Mouse (Mus musculus): ENCODE results near the gene Taf11.

Taf11 gene

DNA sequence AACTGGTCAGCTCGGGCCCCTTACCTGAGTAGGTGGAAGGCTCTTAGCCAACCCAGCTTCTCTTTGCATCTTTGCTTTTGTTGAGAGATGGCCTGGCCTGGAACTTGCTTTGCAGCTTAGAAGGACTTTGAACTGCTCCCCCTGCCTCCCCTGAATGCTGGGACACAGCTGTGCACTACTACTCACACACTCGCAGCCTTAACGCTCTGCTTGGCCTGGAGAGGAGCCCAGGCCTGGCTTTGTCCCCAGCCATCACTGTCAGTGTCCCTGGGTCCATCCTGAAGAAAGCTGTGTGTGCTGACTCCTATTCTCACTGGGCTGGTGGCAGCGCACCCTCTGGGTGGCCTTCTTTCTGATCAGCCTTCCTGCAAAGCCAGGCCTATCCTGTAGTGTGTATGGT lies 11.0 kb upstream of the Taf11 start:
- peak; percentile 59 for DNase-seq (ENCODE audit: low spot score)

DNA sequence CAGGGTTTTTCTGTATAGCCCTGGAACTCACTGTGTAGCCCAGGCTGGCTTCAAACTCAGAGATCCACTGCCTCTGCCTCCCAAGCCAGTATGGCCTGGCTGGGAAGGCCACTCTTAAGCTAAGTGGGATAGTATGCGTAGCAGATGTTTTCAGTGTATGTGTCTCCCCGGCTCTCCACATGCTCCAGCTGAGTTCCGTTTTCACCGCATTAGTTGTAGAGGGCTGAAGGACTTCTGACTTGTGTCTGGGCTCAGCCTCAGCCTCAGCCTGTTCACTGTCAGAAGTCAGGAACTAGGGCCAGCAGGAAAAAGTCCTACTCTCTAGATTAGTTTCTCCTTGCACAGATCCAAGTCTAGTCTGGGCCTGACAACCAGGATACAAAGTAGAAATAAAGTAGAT lies 6.7 kb upstream of the Taf11 start:
- no peak for DNase-seq (ENCODE audit: low spot score)

GRCm38 (mm10) chr17:27914742-27915141 lies 5.1 kb upstream of the Taf11 start:
- DNase-seq (ENCODE audit: low spot score) = no peak

DNA sequence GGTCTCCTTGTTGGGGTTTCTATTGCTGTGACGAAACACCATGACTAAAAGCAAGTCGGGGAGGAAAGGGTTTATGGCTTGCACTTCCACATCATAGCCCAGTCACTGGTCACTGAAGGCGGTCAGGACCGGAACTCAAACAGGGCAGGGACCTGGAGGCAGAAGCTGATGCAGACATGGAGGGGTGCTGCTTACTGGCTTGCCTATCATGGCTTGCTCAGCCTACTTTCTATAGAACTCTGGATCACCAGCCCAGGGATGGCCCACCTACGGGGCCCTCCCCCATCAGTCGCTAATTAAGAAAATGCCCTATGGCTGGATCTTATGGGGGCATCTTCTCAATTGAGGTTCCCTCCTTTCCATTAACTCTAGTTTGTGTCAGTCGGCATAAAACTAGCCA lies 1.7 kb upstream of the Taf11 start:
- DNase-seq (ENCODE audit: low spot score) = no peak

DNA sequence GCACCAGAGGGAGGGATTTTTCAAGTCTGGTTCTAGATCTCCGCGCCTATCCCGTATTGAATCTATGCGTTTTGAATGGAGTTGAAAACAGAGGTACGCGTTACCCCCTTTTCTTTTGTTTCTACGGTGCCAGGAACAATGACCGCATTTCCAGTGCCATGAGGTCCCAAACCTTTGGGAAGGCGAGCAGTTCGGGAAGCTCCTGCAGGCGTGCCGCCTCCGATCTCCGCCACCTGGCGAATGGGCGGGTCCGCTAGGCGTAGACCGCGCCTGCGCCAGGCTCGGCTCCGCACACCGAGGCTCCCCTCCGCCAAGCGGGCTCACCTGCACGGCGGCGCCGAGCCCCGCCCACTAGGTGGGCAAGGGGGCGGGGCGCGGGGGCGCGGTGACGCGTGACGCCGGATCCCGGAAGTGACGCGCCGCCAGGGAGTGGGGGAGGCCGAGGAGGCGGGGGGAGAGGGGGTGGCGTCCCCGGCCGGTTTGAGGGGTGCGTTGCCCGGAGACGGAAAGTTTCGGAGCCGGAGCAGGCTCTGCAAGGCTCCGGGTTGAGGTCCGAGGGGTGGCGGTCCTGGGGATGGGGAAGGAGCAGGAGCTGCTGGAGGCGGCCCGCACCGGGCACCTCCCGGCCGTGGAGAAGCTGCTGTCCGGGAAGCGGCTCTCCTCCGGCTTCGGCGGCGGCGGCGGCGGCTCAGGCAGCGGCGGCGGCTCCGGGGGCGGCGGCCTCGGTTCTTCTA lies 589 bp downstream of the Taf11 start, which contains the start of gene Anks1:
Gene Anks1 (plus strand): TSS at position 419 of the 734 bp plus-strand sequence.
- peak; percentile 88 for DNase-seq (ENCODE audit: low spot score)

DNA sequence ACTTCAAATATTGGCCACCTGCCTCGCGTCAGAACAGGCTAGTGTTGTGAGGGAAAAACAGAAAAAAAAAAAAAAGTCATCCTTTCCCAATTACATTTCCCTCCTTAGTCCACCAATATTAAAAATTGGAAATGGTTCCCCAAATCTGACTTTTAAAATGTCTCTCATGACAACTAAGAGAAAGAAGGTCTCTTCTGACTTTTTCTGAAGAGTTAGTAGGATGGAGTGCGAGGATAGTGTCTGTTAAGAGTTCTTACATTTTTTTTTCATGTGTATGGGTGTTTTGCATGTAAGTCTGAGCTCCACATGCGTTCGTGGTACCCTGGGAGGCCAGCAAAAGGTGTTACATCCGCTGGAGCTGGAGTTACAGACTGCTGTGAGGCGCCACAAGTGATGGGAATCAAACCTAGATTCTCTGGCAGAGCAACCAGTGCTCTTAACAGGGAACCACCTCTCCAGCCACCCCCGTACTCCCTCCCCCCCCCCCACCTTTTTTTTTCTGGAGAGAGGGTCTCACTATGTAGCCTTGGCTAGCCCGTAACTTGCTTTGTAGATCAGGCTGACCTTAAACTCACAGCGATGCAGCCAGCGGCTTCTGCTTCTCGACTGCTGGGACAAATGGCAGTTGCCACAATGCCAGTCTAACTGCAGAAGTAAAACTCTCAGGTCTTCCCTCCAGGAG lies 1.3 kb downstream of the Taf11 start:
- no peak for DNase-seq (ENCODE audit: low spot score)

DNA sequence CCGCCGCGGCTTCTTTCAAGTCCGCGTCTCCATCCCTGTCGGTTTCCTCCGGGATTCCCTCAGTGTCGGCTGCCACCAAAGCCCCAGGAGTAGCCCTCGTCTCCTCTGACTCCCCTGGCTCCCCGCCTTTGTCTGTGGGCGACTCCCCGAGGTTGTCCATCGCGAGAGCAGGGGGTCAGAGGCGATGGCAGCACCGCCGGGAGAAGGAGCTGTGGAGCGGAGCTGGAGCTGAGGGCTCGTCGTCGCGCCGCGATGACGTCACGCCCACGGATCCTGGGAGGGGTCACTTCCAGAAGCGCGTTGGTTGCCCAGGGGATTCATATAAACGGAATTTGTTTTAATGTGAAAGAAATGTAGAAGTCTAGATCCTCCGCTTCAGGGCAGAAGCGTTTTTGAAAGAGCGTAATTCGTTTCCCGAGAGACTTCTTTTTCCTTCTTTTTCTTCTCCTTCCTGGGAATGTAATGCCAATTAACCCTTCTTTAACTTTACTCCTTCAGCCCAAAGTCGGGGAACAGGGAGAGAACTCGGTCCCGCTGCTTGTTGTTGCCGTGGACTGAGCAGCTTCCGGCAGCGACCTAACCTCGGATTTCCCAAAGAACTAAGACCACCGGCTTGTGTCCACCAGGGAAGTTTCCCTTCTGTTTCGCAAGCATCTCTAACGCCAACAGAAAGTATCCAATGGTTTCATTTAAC lies 2.0 kb downstream of the Taf11 start:
- peak; percentile 93 for DNase-seq (ENCODE audit: low spot score)

GRCm38 (mm10) chr17:27886499-27887210 lies 23.0 kb downstream of the Taf11 start:
- peak; percentile 82 for DNase-seq (ENCODE audit: low spot score)

DNA sequence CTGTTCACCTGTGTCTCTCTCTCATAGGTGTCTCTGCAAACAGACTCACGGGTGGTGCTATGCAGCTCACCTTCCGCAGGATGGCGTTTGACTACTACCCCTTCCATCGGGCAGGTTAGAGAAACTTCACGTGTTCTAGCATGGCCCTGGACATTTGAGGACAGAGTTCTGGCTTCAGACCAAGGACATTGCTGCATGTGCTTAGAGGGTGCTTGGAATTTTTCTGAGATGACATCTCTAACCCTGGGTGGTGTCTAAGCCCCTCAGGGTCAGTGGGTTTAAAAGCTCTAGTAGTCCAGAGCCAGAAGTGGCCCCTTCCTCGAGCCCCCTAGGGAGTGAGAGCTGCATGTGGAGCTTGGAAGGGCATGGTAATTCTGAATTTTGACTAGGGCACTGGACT lies 25.6 kb downstream of the Taf11 start:
- no peak for DNase-seq (ENCODE audit: low spot score)

- peak; percentile 77 for DNase-seq (ENCODE audit: low spot score)
Observed at GRCm38 (mm10) chr17:27883129-27883528, 26.5 kb downstream of the Taf11 start.

GRCm38 (mm10) chr17:27881518-27881917 lies 28.1 kb downstream of the Taf11 start:
- peak; percentile 64 for DNase-seq (ENCODE audit: low spot score)

DNA sequence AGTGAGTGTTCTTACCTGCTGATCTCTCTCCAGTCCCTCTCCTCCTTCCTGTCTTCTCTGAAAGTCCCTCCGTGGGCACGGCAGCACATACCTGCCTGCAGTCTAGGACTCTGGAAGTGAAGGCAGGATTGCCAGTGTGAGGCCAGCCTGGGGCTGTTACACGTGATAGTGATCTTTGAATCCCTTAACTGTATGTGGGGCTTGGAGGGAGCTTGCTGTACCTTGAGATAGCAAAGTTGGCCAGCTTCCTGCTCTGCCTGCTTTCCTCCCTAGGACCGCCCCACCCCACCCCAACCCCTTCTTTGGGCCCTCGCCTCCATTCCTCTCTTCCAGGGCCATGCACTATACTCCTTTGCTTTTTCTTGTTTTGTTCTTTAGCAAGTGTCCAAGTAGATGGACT lies 35.1 kb downstream of the Taf11 start:
- DNase-seq (ENCODE audit: low spot score) = no peak

DNA sequence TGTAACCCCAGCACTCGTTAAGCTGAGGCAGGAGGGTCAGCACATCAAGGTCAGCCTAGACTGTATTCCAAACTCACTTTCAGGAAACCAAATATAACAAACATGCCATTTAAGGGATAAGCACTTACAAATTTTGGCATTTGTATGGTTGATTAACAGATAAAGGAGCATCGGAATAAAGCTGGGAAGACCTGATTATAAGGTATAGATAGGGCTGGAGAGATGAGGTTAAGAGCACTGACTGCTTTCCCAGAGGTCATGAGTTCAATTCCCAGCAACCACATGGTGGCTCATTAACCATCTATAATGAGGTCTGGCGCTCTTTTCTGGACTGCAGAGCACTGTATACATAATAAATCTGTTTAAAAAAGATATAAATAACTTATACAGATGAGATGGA lies 36.1 kb downstream of the Taf11 start:
- DNase-seq (ENCODE audit: low spot score) = no peak

DNA sequence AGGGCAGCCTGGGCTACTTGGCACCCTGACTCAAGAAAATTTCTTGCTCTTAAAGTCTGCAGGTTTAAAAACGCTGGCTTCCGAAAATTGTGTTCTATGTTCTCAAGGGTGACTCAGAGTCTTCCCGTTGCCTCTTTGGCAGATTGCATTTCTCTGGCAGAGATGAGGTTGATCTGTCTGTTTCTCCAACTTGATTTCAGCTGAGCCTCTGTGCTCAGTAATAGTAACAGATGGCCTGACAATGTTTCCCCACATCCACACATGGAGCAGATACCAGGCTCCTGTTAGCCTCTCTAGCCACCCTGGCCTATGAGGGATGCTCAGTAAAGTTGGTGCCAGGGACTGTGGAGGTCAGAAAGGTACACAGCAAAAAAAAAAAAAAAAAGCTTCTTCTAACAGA lies 37.8 kb downstream of the Taf11 start:
- DNase-seq (ENCODE audit: low spot score) = peak; percentile 53

GRCm38 (mm10) chr17:27866737-27867136 lies 42.9 kb downstream of the Taf11 start:
- DNase-seq (ENCODE audit: low spot score) = no peak

GRCm38 (mm10) chr17:27865461-27865860 lies 44.2 kb downstream of the Taf11 start:
- peak; percentile 29 for DNase-seq (ENCODE audit: low spot score)

DNA sequence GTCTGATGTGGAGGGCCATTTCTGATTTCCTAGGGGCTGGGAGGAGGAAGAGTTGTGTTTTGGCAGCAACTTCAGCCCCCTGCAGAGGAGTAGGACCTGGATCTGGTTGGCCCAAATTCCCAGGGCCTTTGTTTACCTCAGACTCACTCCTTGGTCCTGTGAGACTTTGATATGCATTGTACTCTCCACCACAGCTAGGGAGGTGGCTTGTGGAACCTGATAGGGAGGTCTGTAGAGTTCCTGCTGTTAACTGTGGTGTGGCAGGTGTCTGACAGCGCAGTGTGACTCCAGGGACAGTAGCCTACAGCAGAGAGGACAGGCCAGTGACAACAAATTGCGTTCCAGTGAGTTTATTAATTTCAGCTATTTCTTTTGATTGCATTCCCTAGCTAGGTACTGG lies 50.5 kb downstream of the Taf11 start:
- DNase-seq (ENCODE audit: low spot score) = no peak

GRCm38 (mm10) chr17:27857649-27858475 lies 51.8 kb downstream of the Taf11 start:
- DNase-seq (ENCODE audit: low spot score) = peak; percentile 46

DNA sequence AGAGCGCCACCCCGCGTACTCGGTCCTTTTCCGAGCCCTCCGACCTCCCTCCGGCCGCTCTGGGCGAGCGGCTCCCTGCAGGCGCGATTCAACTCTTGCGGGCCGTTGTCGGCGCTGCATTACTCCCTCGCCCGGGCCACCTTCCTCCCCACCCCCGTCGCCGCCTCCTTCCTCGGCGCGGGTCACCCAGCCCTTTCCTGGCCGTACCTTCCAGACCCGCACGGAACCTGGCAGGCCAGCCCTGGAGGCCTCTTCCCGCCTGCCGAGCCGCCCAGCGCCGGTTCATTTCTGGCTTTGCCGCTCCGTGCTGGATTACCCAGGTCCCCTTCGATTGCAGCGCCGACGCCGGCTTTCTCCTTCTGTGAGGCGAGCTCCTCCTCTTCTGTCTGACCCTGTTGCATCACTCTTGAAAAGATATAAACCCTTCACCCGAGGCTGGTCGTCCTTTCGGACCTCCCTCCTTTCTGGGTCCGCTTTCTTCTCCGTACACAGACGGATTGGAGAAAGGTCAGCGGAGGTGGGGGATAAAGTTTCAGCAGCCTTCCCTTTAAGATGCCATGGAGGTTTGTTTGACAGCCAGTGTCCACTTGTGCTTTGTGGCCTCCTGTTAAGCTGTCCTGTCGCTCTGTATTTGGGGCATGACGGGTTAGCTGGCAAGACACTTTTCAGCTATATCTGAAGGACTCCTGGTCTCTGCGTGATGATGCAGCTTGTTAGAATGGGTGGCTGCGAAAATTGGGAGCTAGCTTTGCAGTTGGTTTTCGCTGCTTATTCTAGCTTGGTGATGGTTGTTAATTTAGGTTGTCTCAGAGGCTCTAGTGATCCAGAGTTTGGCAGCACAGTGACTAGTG lies 52.6 kb downstream of the Taf11 start:
- DNase-seq (ENCODE audit: low spot score) = peak; percentile 74

GRCm38 (mm10) chr17:27856265-27856797 lies 53.3 kb downstream of the Taf11 start, which contains the start of gene Uhrf1bp1:
Gene Uhrf1bp1 (plus strand): TSS chr17:27856441.
- peak; percentile 87 for DNase-seq (ENCODE audit: low spot score)
